Comparison of ENCODE assay signal across 9 mouse cellular contexts in genomic region chr13:102957508-102958272, GRCm38 (mm10).
DNase-seq lines count a peak whose midpoint lies in the region; ATAC-seq and TF ChIP-seq lines count a peak whose summit lies in the region.
"Had no signal": no experiment of that assay in that cellular context is flagged by ENCODE, and none has a peak within 500 bp of the region (broad histone marks: within the 10 kb centered on the region; RNA-seq: fewer than 3 reads in every experiment).

No protein-coding gene starts in this region.

- 0 out of 2 replicates have a peak overlapping the region, but pooled peaks have one; percentile 8 for H3K9ac ChIP-seq in limb, embryonic 12.5 days (replicated peaks)
- H3K9ac ChIP-seq: liver, embryonic 15.5 days had no signal

- no peak for TF ChIP-seq CTCF in layer of hippocampus, adult 2 months (conservative IDR thresholded peaks at IDR 0.05)

- peaks cover 8% of the 10 kb centered on the region; the same call in 1 of the 2 replicates for H3K4me1 ChIP-seq in limb, embryonic 12.5 days (replicated peaks)
- H3K4me1 ChIP-seq: liver, embryonic 15.5 days had no signal

- H3K9me3 ChIP-seq in limb, embryonic 12.5 days = no peaks in the 10 kb centered on the region
- H3K9me3 ChIP-seq: liver, embryonic 15.5 days had no signal

- WGBS in limb, embryonic 12.5 days = 8% methylated on average over 15 of the region's 15 CpGs

- peak overlapping the region; percentile 90 for H3K27ac ChIP-seq in layer of hippocampus, adult 2 months
- H3K27ac ChIP-seq in limb, embryonic 12.5 days = no peak overlapping the region
- H3K27ac ChIP-seq: liver, embryonic 15.5 days had no signal

- peak overlapping the region; percentile 59 for H3K4me2 ChIP-seq in limb, embryonic 12.5 days
- H3K4me2 ChIP-seq: liver, embryonic 15.5 days had no signal

- H3K36me3 ChIP-seq in limb, embryonic 12.5 days = no peaks in the 10 kb centered on the region
- H3K36me3 ChIP-seq: liver, embryonic 15.5 days had no signal

- peak overlapping the region; percentile 67 for H3K4me3 ChIP-seq in layer of hippocampus, adult 2 months
- H3K4me3 ChIP-seq in limb, embryonic 12.5 days (replicated peaks) = peak overlapping the region; percentile 26
- H3K4me3 ChIP-seq: liver, embryonic 15.5 days had no signal

- peak; percentile 17 to 37 for DNase-seq in layer of hippocampus, adult 2 months (ENCODE audit: low spot score in 2 of 2)
- no peak for DNase-seq in layer of hippocampus, adult 9-10 months (ENCODE audit: low spot score)
- peak; percentile 72 for DNase-seq in embryo, embryonic 11 days
- peak; percentile 43 for DNase-seq in heart, postnatal 4 days
- peak; percentile 11 for DNase-seq in retina, adult 2 months (ENCODE audit: low read depth, low spot score)
- DNase-seq in thymus, postnatal 36 days = no peak

- ATAC-seq in limb, embryonic 12.5 days (ENCODE audit: insufficient number of reproducible peaks, insufficient read depth, low FRiP score, low TSS enrichment, low read depth) = no peak
- ATAC-seq in inflammation-experienced regulatory T-cells, adult 6 months = no peak

- H3K27me3 ChIP-seq in limb, embryonic 12.5 days = peaks cover 6% of the 10 kb centered on the region
- H3K27me3 ChIP-seq: liver, embryonic 15.5 days had no signal

Comparison
In these comparisons a context has a peak if more than half of its experiments do, and no peak if none do; other contexts are left out.
1. DNase-seq: peak in layer of hippocampus, adult 2 months (2 of 2), embryo, embryonic 11 days (single experiment), heart, postnatal 4 days (single experiment) and retina, adult 2 months (single experiment); none in layer of hippocampus, adult 9-10 months (single experiment) and thymus, postnatal 36 days (0 of 2).